ENCODE assay signal across 9 mouse cellular contexts in the genomic region with DNA sequence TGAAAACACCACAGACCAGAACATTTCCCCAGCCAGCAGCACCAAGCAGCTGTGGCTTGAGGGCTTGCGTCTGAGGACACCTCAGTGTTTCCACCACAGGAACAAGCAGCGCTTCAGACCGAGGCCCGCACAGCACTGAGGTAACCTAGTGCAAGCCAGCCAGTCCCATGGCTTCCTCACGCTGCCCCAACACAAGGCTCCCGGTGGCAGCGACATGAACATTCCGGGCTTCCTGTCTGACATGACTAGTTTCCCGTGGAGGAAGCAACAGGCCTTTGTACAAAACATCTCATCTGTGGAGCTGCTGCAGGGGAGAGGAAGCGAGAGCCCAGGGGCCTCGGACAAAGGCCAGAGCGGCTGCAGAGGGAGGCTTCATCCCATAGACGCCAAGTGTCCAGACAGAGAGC. TPM values are rescaled to one million over a fixed set of nuclear protein-coding genes. Genes with fewer than 3 reads are reported as not detected.
A peak's percentile ranks its signal among the peaks of the same experiment; 100 is the strongest.
DNase-seq lines count a peak whose midpoint lies in the region; ATAC-seq and TF ChIP-seq lines count a peak whose summit lies in the region.
"Had no signal": no experiment of that assay in that cellular context is flagged by ENCODE, and none has a peak within 500 bp of the region (broad histone marks: within the 10 kb centered on the region; RNA-seq: fewer than 3 reads in every experiment).

No protein-coding gene starts in this region.

- peak overlapping the region; percentile 94 for H3K27ac ChIP-seq in brown adipose tissue, adult 24 weeks (replicated peaks; ENCODE audit: low read depth, low read length)
- H3K27ac ChIP-seq in intestine, embryonic 15.5 days, result peak overlapping the region; percentile 95
- H3K27ac ChIP-seq in liver, postnatal 0 days (ENCODE audit: low read depth), result peak overlapping the region; percentile 87
- peak overlapping the region; percentile 75 for H3K27ac ChIP-seq in neural tube, embryonic 14.5 days (ENCODE audit: low read depth, low read length)

- no peaks in the 10 kb centered on the region for H3K9me3 ChIP-seq in intestine, embryonic 15.5 days
- no peaks in the 10 kb centered on the region for H3K9me3 ChIP-seq in liver, postnatal 0 days (ENCODE audit: low read length)
- no peaks in the 10 kb centered on the region for H3K9me3 ChIP-seq in neural tube, embryonic 14.5 days (ENCODE audit: control insufficient read depth, low read length)

- H3K9ac ChIP-seq in intestine, embryonic 15.5 days, result peak overlapping the region; percentile 26; the same call in 1 of the 2 replicates
- no peak overlapping the region for H3K9ac ChIP-seq in liver, postnatal 0 days (replicated peaks)
- no peak overlapping the region for H3K9ac ChIP-seq in neural tube, embryonic 14.5 days (replicated peaks; ENCODE audit: low read depth, low read length)

- H3K36me3 ChIP-seq in intestine, embryonic 15.5 days, result no peaks in the 10 kb centered on the region
- H3K36me3 ChIP-seq in liver, postnatal 0 days (replicated peaks; ENCODE audit: insufficient read depth, low read length), result no peaks in the 10 kb centered on the region
- H3K36me3 ChIP-seq in neural tube, embryonic 14.5 days (ENCODE audit: control insufficient read depth, insufficient read depth, low read length), result no peaks in the 10 kb centered on the region

- peak overlapping the region; percentile 46 for H3K4me2 ChIP-seq in intestine, embryonic 15.5 days (replicated peaks)
- no peak overlapping the region for H3K4me2 ChIP-seq in liver, postnatal 0 days (ENCODE audit: low read depth, low read length)
- no peak overlapping the region for H3K4me2 ChIP-seq in neural tube, embryonic 14.5 days (ENCODE audit: low read depth, low read length)

- peak; percentile 73 for ATAC-seq in granulocyte monocyte progenitor cell, adult 5-6 weeks (replicated peaks; ENCODE audit: poor library complexity, severe bottlenecking)
- ATAC-seq in intestine, embryonic 15.5 days, result no peak; the same call in 1 of the 2 replicates
- ATAC-seq in liver, postnatal 0 days, result peak; percentile 37
- ATAC-seq in neural tube, embryonic 14.5 days (ENCODE audit: low read depth), result no peak
- ATAC-seq in inflammation-experienced regulatory T-cells, adult 6 months, result no peak
- ATAC-seq: Patski had no signal

- 0 out of 2 replicates have a peak overlapping the region, but pooled peaks have one; percentile 8 for H3K4me3 ChIP-seq in brown adipose tissue, adult 24 weeks (ENCODE audit: insufficient read depth, low read depth, low read length)
- H3K4me3 ChIP-seq in intestine, embryonic 15.5 days (replicated peaks), result no peak overlapping the region
- no peak overlapping the region for H3K4me3 ChIP-seq in liver, postnatal 0 days (ENCODE audit: low read depth, low read length)
- H3K4me3 ChIP-seq in neural tube, embryonic 14.5 days (ENCODE audit: low read depth, low read length), result no peak overlapping the region

- peaks cover 19% of the 10 kb centered on the region for H3K4me1 ChIP-seq in brown adipose tissue, adult 24 weeks (ENCODE audit: control insufficient read depth, insufficient read depth, insufficient read length, low read length)
- H3K4me1 ChIP-seq in intestine, embryonic 15.5 days (replicated peaks), result peaks cover 42% of the 10 kb centered on the region
- peaks cover 25% of the 10 kb centered on the region for H3K4me1 ChIP-seq in liver, postnatal 0 days (ENCODE audit: insufficient read depth)
- peaks cover 2% of the 10 kb centered on the region; the same call in 1 of the 2 replicates for H3K4me1 ChIP-seq in neural tube, embryonic 14.5 days (ENCODE audit: control insufficient read depth, insufficient read depth, low read length)

- 39% methylated on average over 13 of the region's 13 CpGs for WGBS in intestine, embryonic 15.5 days
- WGBS in liver, postnatal 0 days (ENCODE audit: insufficient replicate concordance), result 35% methylated on average over 13 of the region's 13 CpGs
- WGBS in neural tube, embryonic 14.5 days, result 37% methylated on average over 13 of the region's 13 CpGs

- DNase-seq in liver, postnatal 0 days, result no peak
- no peak for DNase-seq in left cerebral cortex, adult 18-20 months (ENCODE audit: low spot score in 2 of 2)
- no peak for DNase-seq in frontal cortex, postnatal 36 days (ENCODE audit: low spot score in 2 of 2)

- H3K27me3 ChIP-seq in intestine, embryonic 15.5 days (replicated peaks), result peaks cover 6% of the 10 kb centered on the region; the same call in 1 of the 2 replicates
- H3K27me3 ChIP-seq in liver, postnatal 0 days (ENCODE audit: insufficient read depth, low read length), result 0 out of 2 replicates have a peak, but pooled peaks cover 1% of the 10 kb centered on the region
- H3K27me3 ChIP-seq in neural tube, embryonic 14.5 days (ENCODE audit: control insufficient read depth, insufficient read depth, low read length), result peaks cover 5% of the 10 kb centered on the region; the same call in 1 of the 2 replicates
- H3K27me3 ChIP-seq: Patski had no signal

- TF ChIP-seq CTCF in liver, postnatal 0 days (IDR thresholded peaks at IDR 0.05; ENCODE audit: low read depth), result no peak

- TF ChIP-seq EP300 in liver, postnatal 0 days (IDR thresholded peaks at IDR 0.05; ENCODE audit: low read depth), result no peak

RNA-seq across cellular contexts. Expression of gene Crybb3, which starts 51.3 kb away (rescaled TPM):
- not detected in 2 replicates for polyA plus RNA-seq in brown adipose tissue, adult 24 weeks (2012; ENCODE audit: insufficient read depth, insufficient read length, missing spikeins)
- total RNA-seq in granulocyte monocyte progenitor cell, adult 5-6 weeks (2014; fragmentation: Nextera tagmentation), result not detected in 2 replicates
- not detected in 2 replicates for total RNA-seq in granulocyte monocyte progenitor cell, adult 5-6 weeks (2017)
- 0.36 and 1.1 TPM in 2 replicates for polyA plus RNA-seq in intestine, embryonic 15.5 days (2015; fragmentation: Nextera tagmentation; extraction: Ambion mirVana)
- polyA plus RNA-seq in liver, postnatal 0 days (2015; fragmentation: Nextera tagmentation; extraction: Ambion mirVana), result 0.15 TPM in 1 of 2 replicates, not detected in the other
- 0.82 and 0.91 TPM in 2 replicates for polyA plus RNA-seq in neural tube, embryonic 14.5 days (2014; fragmentation: Nextera tagmentation; extraction: Ambion mirVana)
- total RNA-seq in left cerebral cortex, adult 18-20 months (2021), result 1 to 10 TPM; 1.4 to 1.6 TPM
- polyA plus RNA-seq in inflammation-experienced regulatory T-cells, adult 6 months (2017; shearing (Covaris generic)), result 1 to 10 TPM in 1 of 3 experiments, not detected in 2; 1.3 TPM

Comparison
In these comparisons a context has a peak if more than half of its experiments do, and no peak if none do; other contexts are left out.
1. ATAC-seq: peak in granulocyte monocyte progenitor cell, adult 5-6 weeks (single experiment) and liver, postnatal 0 days (single experiment); none in intestine, embryonic 15.5 days (single experiment), neural tube, embryonic 14.5 days (single experiment) and inflammation-experienced regulatory T-cells, adult 6 months (single experiment).
2. Peak in every context shown above with its lines, with median percentiles within 50 percentile points of each other: H3K27ac ChIP-seq.